Mouse (Mus musculus) hindbrain, postnatal 0 days (tissue): ENCODE data around the gene Pnma1. TPM values are rescaled to one million over a fixed set of nuclear protein-coding genes. Genes with fewer than 3 reads are reported as not detected.

Experiments used
- ATAC-seq: fragments of 200-750 bp; cut with Nextera tagmentation; 2 replicates; pipeline ENCODE4 v1.8.0; 2017; ENCODE audit warnings: mild to moderate bottlenecking, moderate TSS enrichment, moderate library complexity
- DNase-seq: peaks from one replicate; pipeline ENCODE4 v3.0.0-alpha.2; 2015; ENCODE audit warnings: low spot score
- H3K27ac ChIP-seq: fragments of 300-500 bp; sonication (generic); 2 replicates; pipeline ENCODE4 v1.5.1; 2014; ENCODE audit warnings: mild to moderate bottlenecking
- H3K27me3 ChIP-seq: fragments of 300-500 bp; sonication (generic); 2 replicates; pipeline ENCODE4 v1.6.1; 2014; ENCODE audit warnings: low read length, mixed read lengths; ENCODE audit not compliant: insufficient read depth
- H3K36me3 ChIP-seq: fragments of 300-500 bp; sonication (generic); 2 replicates; pipeline ENCODE4 v1.6.1; 2014; ENCODE audit warnings: low read length, mixed read lengths; ENCODE audit not compliant: insufficient read depth
- H3K4me1 ChIP-seq: fragments of 300-500 bp; sonication (generic); 2 replicates; pipeline ENCODE4 v1.6.1; 2014; ENCODE audit warnings: antibody characterized with exemption, low read length, mixed read lengths; ENCODE audit not compliant: insufficient read depth
- H3K4me2 ChIP-seq: fragments of 300-500 bp; sonication (generic); 2 replicates; pipeline ENCODE4 v1.6.1; 2014; ENCODE audit warnings: low read depth, mild to moderate bottlenecking, low read length, moderate library complexity, mixed read lengths
- H3K4me3 ChIP-seq: fragments of 300-500 bp; sonication (generic); 2 replicates; pipeline ENCODE4 v1.5.1; 2014; ENCODE audit warnings: low read length
- H3K9ac ChIP-seq: fragments of 300-500 bp; sonication (generic); replicated peaks from 2 replicates; pipeline ENCODE4 v1.6.1; 2014; ENCODE audit warnings: mild to moderate bottlenecking, low read length, moderate library complexity, mixed read lengths
- H3K9me3 ChIP-seq: fragments of 300-500 bp; sonication (generic); 2 replicates; pipeline ENCODE4 v1.6.1; 2016; ENCODE audit warnings: low read length, mixed read lengths
- CTCF ChIP-seq: IDR thresholded peaks from 2 replicates; pipeline ENCODE4 v1.5.1; 2016; ENCODE audit warnings: antibody characterized with exemption, control low read depth, low read depth
- WGBS: fragments of 180-500 bp; shearing (Covaris S2); extraction: QIAGEN DNeasy Blood & Tissue Kit; methylation state at CpG from one replicate; pipeline ENCODE4 v1.1.7; 2014; 5-methylcytosine and 5-hydroxymethylcytosine counted together
- polyA plus RNA-seq: library from polyadenylated mRNA; unstranded; fragments of >200 nt; fragmentation: Nextera tagmentation; extraction: Ambion mirVana; gene quantifications from 2 replicates; pipeline ENCODE4 v1.2.1, GENCODE M21; 2015
- total RNA-seq: library from RNA; depleted of rRNA; stranded (reverse); fragments of >200 nt; gene quantifications from 2 replicates; pipeline ENCODE4 v1.2.3, GENCODE M21; 2014

Gene Pnma1
- total and polyA plus RNA-seq, 2 experiments from 2014 or later: 2.5 to 4.5 TPM

DNA sequence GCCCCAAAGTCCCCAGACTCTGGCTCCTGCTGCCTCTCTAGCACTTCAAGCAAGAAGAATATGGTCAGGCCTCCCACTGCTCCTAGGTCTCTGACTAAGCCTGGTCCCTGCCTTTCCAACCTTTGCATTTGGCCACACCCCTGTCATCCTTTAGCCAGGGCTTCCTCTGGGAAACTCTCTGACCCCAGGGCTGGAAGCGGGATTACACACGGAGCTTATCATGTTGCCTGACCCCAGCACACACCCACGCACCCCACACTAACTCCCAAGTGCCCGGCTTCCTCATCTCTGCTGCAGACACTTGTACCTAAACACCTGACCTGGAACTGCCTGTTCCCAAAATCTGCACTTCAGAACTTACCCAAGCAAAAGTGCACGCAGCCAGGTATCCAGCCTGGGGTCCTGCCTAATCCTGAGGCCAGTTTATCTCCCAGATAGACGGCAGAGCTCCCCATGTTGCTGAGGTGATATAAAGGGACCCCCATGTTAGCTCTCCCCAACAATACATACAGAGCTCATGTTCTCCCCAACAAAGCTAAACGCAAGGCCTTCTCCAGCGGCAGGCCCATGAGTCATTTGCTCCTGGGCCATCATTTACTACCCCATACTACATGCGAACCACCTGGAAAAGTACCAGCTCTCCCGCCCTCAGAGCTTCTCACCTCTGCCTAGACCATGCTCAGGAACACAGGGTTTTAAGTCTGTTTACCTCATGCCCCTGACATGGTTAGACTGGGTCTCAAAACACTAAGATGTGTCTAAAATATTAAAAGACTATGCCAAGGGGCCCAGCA is 30.6 kb upstream of the Pnma1 start:
- DNase-seq (no peak), ATAC-seq (no peak)

DNA sequence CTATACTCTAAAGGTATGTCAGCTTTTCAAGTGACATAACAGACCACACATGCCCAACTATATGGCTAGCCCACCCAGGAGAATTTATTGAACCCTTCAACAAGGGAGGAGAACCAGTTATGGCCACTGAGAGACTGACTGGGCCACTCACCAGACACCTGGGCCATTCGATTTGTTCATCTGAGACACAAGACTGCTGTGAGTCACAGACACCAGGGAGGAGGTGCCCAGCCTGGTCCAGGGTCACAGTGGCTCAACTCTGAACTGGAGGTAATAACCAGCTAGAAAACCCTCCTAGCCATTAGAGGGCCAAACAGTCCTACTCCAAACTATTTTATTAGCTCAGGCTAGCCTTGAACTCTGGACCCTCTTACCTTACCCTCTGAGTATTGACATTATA is 29.8 kb upstream of the Pnma1 start:
- 56% methylated on average over 1 of the region's 1 CpGs for WGBS

More for the DNA sequence above, 30.6 kb upstream of the Pnma1 start:
- no peaks in the 10 kb centered on the region for H3K36me3 ChIP-seq
- H3K4me2 ChIP-seq: no peak overlapping the region
- H3K9ac ChIP-seq: no peak overlapping the region
- 78% methylated on average over 10 of the region's 10 CpGs for WGBS
- no peak for TF ChIP-seq CTCF
- no peak overlapping the region for H3K27ac ChIP-seq
- no peaks in the 10 kb centered on the region for H3K27me3 ChIP-seq
- H3K4me1 ChIP-seq: peaks cover 45% of the 10 kb centered on the region
- H3K4me3 ChIP-seq: no peak overlapping the region
- no peaks in the 10 kb centered on the region for H3K9me3 ChIP-seq

DNA sequence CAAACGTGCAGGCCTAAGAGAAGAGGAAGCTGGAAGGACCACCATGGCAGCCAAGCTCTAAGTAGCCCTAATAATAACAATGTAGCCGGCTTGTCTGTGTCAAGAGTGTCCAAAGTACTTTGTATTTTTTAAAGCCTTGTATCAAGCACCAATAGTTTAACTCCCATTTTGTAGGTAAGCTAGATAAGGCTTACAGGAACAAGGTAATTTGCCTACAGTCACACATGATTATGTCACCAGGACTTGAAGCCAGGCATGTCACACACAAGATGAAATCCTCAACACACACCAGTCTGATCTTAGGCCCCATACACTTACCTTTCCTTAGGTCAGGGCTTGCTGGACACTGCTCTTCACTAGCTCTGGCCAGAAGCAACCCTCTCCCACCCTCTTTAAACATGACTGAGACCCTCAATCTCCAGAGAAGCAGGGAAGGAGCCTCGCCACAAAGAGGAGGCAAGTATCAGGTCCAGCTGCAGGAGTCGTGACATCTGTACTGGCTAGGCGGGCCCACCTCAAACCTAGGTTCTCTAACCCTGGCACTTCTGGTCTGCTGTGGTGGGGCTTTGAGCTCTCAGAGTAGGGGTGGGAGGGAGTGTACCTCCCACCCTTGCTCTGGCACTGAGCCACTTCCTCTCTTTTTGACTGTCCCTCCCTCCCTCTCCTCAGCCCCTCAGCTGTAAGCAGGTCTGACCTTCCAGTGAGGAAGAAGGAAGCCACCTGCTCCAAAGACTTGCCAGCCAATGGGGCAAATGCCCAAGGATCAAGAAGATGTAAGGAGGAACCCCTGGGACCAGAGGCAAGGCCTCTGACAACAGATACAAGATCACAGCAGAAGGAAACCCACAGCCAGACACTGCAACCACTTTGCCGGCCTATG is 28.8 kb upstream of the Pnma1 start:
- Histone ChIP-seq H3K36me3 (peaks cover 9% of the 10 kb centered on the region), H3K4me2 (no peak overlapping the region), H3K27me3 (no peaks in the 10 kb centered on the region), H3K9me3 (no peaks in the 10 kb centered on the region), H3K4me1 (peaks cover 50% of the 10 kb centered on the region), H3K4me3 (no peak overlapping the region), H3K9ac (no peak overlapping the region), H3K27ac (peak overlapping the region; percentile 88)
- WGBS: 48% methylated on average over 6 of the region's 6 CpGs
- TF ChIP-seq CTCF: no peak
- DNase-seq (no peak), ATAC-seq (no peak)

More for the DNA sequence above, 29.8 kb upstream of the Pnma1 start:
- no peak for DNase-seq
- Histone ChIP-seq H3K9me3 (no peaks in the 10 kb centered on the region), H3K27me3 (no peaks in the 10 kb centered on the region), H3K36me3 (peaks cover 7% of the 10 kb centered on the region), H3K27ac (no peak overlapping the region), H3K9ac (no peak overlapping the region), H3K4me3 (no peak overlapping the region), H3K4me2 (no peak overlapping the region), H3K4me1 (peaks cover 51% of the 10 kb centered on the region)
- ATAC-seq: no peak
- no peak for TF ChIP-seq CTCF

DNA sequence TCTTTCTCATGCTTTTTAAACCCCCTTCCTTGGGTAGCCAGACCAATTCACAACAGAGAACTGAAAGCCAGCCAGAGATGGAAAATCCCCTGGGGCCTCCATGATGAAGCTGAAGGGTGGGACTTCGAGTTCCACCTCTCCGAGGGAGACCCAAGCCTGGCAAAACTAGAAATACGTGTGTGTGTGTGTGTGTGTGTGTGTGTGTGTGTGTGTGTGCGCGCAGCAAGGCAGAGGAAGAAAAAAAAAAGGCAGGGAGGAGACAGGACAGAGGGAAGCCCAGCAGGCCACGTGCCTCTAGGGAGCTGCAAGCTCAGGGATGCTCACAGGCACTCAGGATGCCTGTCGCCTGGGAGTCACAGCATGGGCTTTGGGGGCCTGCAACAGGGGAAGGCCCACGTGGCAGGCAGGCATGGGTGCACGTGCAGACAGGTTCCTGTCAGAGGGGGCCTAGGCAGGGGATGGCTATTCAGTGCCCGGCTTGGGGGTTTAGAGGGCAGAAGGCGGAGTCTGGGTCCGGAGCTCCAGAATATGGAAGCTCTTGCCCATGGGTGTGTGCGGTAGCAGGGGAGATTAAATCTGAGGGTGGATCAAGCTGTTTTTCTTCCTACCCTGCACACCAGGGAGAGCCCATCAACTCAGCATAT is 28.0 kb upstream of the Pnma1 start:
- Histone ChIP-seq H3K4me3 (peak overlapping the region; percentile 39), H3K27me3 (no peaks in the 10 kb centered on the region), H3K36me3 (peaks cover 12% of the 10 kb centered on the region), H3K4me1 (peaks cover 41% of the 10 kb centered on the region), H3K27ac (peak overlapping the region; percentile 88), H3K4me2 (peak overlapping the region; percentile 70), H3K9ac (peak overlapping the region; percentile 53), H3K9me3 (no peaks in the 10 kb centered on the region)
- DNase-seq (peak; percentile 65), ATAC-seq (peak; percentile 33)
- WGBS: 7% methylated on average over 13 of the region's 13 CpGs
- TF ChIP-seq CTCF: no peak

DNA sequence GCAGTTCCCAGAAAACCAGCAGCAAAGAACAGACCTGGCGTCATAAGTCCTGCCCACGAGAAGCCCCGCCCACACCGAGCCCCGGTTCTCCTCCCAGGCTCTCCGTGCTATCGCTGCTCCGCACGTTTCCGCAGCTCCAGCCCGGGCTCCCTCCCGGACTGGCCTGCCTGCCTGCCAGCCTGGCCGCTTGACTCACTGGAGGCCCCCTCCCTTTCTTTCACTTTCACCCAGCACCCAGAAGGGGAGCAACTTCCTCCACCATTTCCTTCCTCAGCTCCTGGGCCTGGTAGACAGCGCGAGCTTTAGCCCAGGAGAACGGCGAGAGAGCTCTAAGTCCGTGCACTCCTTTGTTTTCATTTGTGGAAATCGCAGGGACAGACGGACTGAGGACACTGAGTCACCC is 27.4 kb upstream of the Pnma1 start:
- Histone ChIP-seq H3K4me2 (peak overlapping the region; percentile 70), H3K27me3 (no peaks in the 10 kb centered on the region), H3K9ac (peak overlapping the region; percentile 53), H3K4me3 (peak overlapping the region; percentile 39), H3K27ac (peak overlapping the region; percentile 88), H3K4me1 (peaks cover 37% of the 10 kb centered on the region), H3K36me3 (peaks cover 16% of the 10 kb centered on the region), H3K9me3 (no peaks in the 10 kb centered on the region)
- WGBS: 1% methylated on average over 20 of the region's 20 CpGs
- ATAC-seq (peak; percentile 81), DNase-seq (peak; percentile 82)
- peak; percentile 29; the same call in 1 of the 2 replicates for TF ChIP-seq CTCF

DNA sequence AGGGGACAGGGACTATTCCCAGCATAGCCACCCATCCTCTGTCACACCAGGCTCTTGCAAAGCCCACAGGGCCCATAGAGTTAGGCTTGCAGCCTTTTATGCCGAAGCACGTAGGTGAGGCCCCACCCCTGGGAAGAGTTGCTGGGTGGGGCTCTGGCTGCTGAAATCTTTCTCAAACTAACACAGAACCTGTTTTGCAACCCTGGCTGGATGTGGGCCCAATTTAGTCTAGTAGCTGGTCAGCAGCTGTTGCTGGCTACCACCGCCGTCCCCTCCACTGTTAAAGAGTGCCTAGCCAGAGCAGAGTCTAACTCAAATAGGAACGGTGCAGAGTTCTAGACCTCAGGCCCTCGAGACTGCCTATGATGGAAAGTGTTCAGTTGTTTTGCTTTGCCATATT is 26.6 kb upstream of the Pnma1 start:
- no peak for ATAC-seq
- no peak for DNase-seq
- Histone ChIP-seq H3K4me1 (peaks cover 37% of the 10 kb centered on the region), H3K4me2 (no peak overlapping the region), H3K27ac (peak overlapping the region; percentile 88; the same call in 1 of the 2 replicates), H3K4me3 (no peak overlapping the region), H3K36me3 (peaks cover 16% of the 10 kb centered on the region), H3K27me3 (no peaks in the 10 kb centered on the region), H3K9me3 (no peaks in the 10 kb centered on the region), H3K9ac (no peak overlapping the region)
- TF ChIP-seq CTCF: no peak
- WGBS: 65% methylated on average over 6 of the region's 6 CpGs
